Mouse (Mus musculus) heart, adult 2 months (tissue): ENCODE results near the gene Saa3.

ENCODE experiments used
- CTCF ChIP-seq: fragments of 200-600 bp; IDR thresholded peaks from 2 replicates; pipeline ENCODE4 v1.8.1; 2022; ENCODE audit warnings: antibody characterized with exemption, mild to moderate bottlenecking, moderate library complexity
- POLR2A ChIP-seq: fragments of 200-500 bp; IDR thresholded peaks from 2 replicates; pipeline ENCODE4 v1.6.1; 2011; ENCODE audit warnings: mild to moderate bottlenecking, low read depth, low read length, control low read depth; ENCODE audit not compliant: insufficient read depth

- TF ChIP-seq CTCF (no peak), POLR2A (no peak)
Observed at GRCm38 (mm10) chr7:46748459-46748858, 33.0 kb upstream of the Saa3 start.
